Mouse (Mus musculus) megakaryocyte progenitor cell, adult 5-6 weeks (primary cell): ENCODE data around the gene Smim24. TPM values are rescaled to one million over a fixed set of nuclear protein-coding genes. Genes with fewer than 3 reads are reported as not detected.

Experiments
- ATAC-seq: replicated peaks from 2 replicates; pipeline ENCODE4 v1.8.0; 2016; ENCODE audit warnings: mild to moderate bottlenecking, moderate TSS enrichment, inconsistent platforms; ENCODE audit not compliant: poor library complexity
- total RNA-seq, 2 experiments: library from RNA; stranded (forward) in 1 of 2; stranded (reverse) in 1 of 2; fragments of 157-497, 149-512 nt in 1 of 2; fragments of 200-1000 nt in 1 of 2; gene quantifications; 2 replicates each; pipeline versions ENCODE4 v1.2.3 to v1.2.4; 2015 to 2017

Gene Smim24
- total RNA-seq, 2 experiments from 2014 or later, result 7.5 to 31.4 TPM

- no peak for ATAC-seq
Measured at GRCm38 (mm10) chr10:81432169-81432867, 39.5 kb downstream of the Smim24 start.

- peak; percentile 65 for ATAC-seq
Measured at GRCm38 (mm10) chr10:81432868-81433262, 40.0 kb downstream of the Smim24 start.

GRCm38 (mm10) chr10:81433541-81434289 lies 40.9 kb downstream of the Smim24 start:
- ATAC-seq, result peak; percentile 32

DNA sequence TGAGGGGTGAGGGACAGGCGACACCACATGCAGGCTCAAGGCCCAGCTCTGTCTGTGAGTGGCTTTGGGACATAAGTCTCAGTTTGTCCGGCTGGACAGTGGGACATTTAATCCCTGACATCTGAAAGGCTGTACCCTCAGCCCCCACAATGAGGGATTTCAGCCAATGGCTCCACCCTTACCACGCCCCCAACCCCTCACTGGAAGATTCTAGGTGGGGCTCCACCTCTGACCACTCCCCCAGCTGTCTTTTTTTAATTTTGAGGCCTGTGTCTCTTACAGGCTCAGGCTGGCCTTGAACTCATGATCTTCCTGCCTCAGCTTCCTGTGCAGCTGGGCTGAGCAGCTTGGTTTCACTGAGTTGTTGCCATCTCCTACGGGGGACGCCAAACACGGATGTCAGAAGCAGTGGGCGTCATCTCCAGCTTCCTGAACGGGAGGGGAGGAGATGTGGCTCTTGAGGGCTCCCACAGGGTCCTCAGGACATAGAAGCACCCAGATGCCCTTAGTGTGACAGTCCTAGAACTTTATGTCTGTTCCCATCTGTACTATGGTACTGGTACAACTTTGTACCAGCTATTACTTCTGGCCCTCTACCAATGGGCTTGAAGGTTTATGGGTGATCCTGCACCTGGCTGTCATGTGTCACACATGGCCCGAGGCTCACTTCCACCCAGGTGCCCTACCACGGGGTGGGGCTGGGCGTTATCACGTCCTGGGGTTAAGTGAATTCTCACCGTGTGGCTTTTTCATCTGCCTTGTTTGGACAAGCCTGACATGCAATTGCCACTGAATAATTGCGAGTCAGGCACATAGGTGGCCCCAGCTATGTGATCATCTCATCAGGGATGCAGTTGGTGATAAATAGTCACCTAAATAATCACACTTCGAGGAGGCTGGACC lies 41.8 kb downstream of the Smim24 start:
- ATAC-seq, result no peak

DNA sequence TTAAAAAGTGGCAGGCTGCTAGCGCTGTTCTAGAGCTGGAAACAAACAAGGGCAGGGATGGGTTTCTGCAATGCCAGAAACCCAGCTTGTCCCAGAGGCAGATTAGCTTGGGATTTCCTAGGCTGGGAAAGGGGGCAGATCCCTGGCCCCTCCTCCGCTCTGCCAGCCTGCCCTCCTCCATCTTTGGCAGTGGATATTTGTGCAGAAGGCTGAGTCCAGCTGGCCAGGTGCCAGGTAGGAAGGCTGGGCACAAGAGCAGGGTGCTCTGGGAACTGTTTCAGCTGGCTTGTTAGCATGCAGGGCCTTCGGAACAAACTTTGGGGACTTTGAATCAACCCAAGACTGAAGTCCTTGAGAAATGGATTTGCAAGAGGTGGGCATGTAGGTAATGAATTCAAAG lies 42.6 kb downstream of the Smim24 start:
- ATAC-seq, result no peak

GRCm38 (mm10) chr10:81441019-81441418 lies 48.2 kb downstream of the Smim24 start:
- ATAC-seq, result peak; percentile 87

Other genes starting within 250 kb of the Smim24 start
Only the 30 nearest of the 34 such genes appear.
- 15.5 and 17.2 TPM in 2 replicates for gene Dapk3, start 210.0 kb upstream of the Smim24 start, total RNA-seq (2015)
- gene Dapk3, start 210.0 kb upstream of the Smim24 start, total RNA-seq (2017), result 37.2 and 54.7 TPM in 2 replicates
- gene 4930442H23Rik, start 209.2 kb upstream of the Smim24 start, total RNA-seq (2015), result not detected in 2 replicates
- gene 4930442H23Rik, start 209.2 kb upstream of the Smim24 start, total RNA-seq (2017), result not detected in 2 replicates
- gene Nmrk2, start 191.0 kb upstream of the Smim24 start, total RNA-seq (2015), result not detected in 2 replicates
- gene Nmrk2, start 191.0 kb upstream of the Smim24 start, total RNA-seq (2017), result not detected in 2 replicates
- gene Atcay, start 162.2 kb upstream of the Smim24 start, total RNA-seq (2015), result not detected in 2 replicates
- gene Atcay, start 162.2 kb upstream of the Smim24 start, total RNA-seq (2017), result not detected in 2 replicates
- 0.05 TPM in 1 of 2 replicates, not detected in the other for gene Zfr2, start 159.9 kb upstream of the Smim24 start, total RNA-seq (2015)
- 0.17 TPM in 1 of 2 replicates, not detected in the other for gene Zfr2, start 159.9 kb upstream of the Smim24 start, total RNA-seq (2017)
- gene Matk, start 140.1 kb upstream of the Smim24 start, total RNA-seq (2015), result 10.2 and 16.7 TPM in 2 replicates
- gene Matk, start 140.1 kb upstream of the Smim24 start, total RNA-seq (2017), result 32.7 and 33.7 TPM in 2 replicates
- gene Mrpl54, start 126.1 kb upstream of the Smim24 start, total RNA-seq (2015), result 95.1 and 97.1 TPM in 2 replicates
- 155 and 196 TPM in 2 replicates for gene Mrpl54, start 126.1 kb upstream of the Smim24 start, total RNA-seq (2017)
- gene Apba3, start 126.1 kb upstream of the Smim24 start, total RNA-seq (2015), result 15.5 and 20.2 TPM in 2 replicates
- gene Apba3, start 126.1 kb upstream of the Smim24 start, total RNA-seq (2017), result 10.5 and 16.9 TPM in 2 replicates
- gene Tjp3, start 101.5 kb upstream of the Smim24 start, total RNA-seq (2015), result 2.3 TPM in 2 replicates
- gene Tjp3, start 101.5 kb upstream of the Smim24 start, total RNA-seq (2017), result 3.9 and 5.2 TPM in 2 replicates
- gene Pip5k1c, start 100.1 kb upstream of the Smim24 start, total RNA-seq (2015), result 18.9 and 24.6 TPM in 2 replicates
- 32.4 and 37.4 TPM in 2 replicates for gene Pip5k1c, start 100.1 kb upstream of the Smim24 start, total RNA-seq (2017)
- 7.1 and 7.6 TPM in 2 replicates for gene Cactin, start 71.9 kb upstream of the Smim24 start, total RNA-seq (2015)
- gene Cactin, start 71.9 kb upstream of the Smim24 start, total RNA-seq (2017), result 30.8 and 32.7 TPM in 2 replicates
- 0.20 and 0.47 TPM in 2 replicates for gene Tbxa2r, start 64.3 kb upstream of the Smim24 start, total RNA-seq (2015)
- gene Tbxa2r, start 64.3 kb upstream of the Smim24 start, total RNA-seq (2017), result 0.47 TPM in 1 of 2 replicates, not detected in the other
- 0.32 TPM in 1 of 2 replicates, not detected in the other for gene Gipc3, start 49.8 kb upstream of the Smim24 start, total RNA-seq (2015)
- 0.17 TPM in 1 of 2 replicates, not detected in the other for gene Gipc3, start 49.8 kb upstream of the Smim24 start, total RNA-seq (2017)
- gene Hmg20b, start 42.6 kb upstream of the Smim24 start, total RNA-seq (2015), result 24.5 and 29.0 TPM in 2 replicates
- 22.2 and 32.3 TPM in 2 replicates for gene Hmg20b, start 42.6 kb upstream of the Smim24 start, total RNA-seq (2017)
- 6.7 and 7.0 TPM in 2 replicates for gene Mfsd12, start 35.6 kb upstream of the Smim24 start, total RNA-seq (2015)
- gene Mfsd12, start 35.6 kb upstream of the Smim24 start, total RNA-seq (2017), result 12.1 and 12.6 TPM in 2 replicates
- 0.59 and 0.99 TPM in 2 replicates for gene 4930404N11Rik, start 27.2 kb upstream of the Smim24 start, total RNA-seq (2015)
- 0.92 and 2.2 TPM in 2 replicates for gene 4930404N11Rik, start 27.2 kb upstream of the Smim24 start, total RNA-seq (2017)
- 17.1 and 21.7 TPM in 2 replicates for gene Fzr1, start 14.5 kb upstream of the Smim24 start, total RNA-seq (2015)
- 17.3 and 17.8 TPM in 2 replicates for gene Fzr1, start 14.5 kb upstream of the Smim24 start, total RNA-seq (2017)
- 9.3 and 13.7 TPM in 2 replicates for gene Dohh, start 8.6 kb upstream of the Smim24 start, total RNA-seq (2015)
- 36.5 and 52.5 TPM in 2 replicates for gene Dohh, start 8.6 kb upstream of the Smim24 start, total RNA-seq (2017)
- 2.6 and 3.0 TPM in 2 replicates for gene Gm48551, start 8.6 kb upstream of the Smim24 start, total RNA-seq (2015)
- gene Gm48551, start 8.6 kb upstream of the Smim24 start, total RNA-seq (2017), result 0.62 and 1.7 TPM in 2 replicates
- gene Gm48552, start 4.0 kb upstream of the Smim24 start, total RNA-seq (2015), result not detected in 2 replicates
- 0.46 TPM in 1 of 2 replicates, not detected in the other for gene Gm48552, start 4.0 kb upstream of the Smim24 start, total RNA-seq (2017)
- 35.5 and 36.8 TPM in 2 replicates for gene Nfic, start 62.6 kb downstream of the Smim24 start, total RNA-seq (2015)
- gene Nfic, start 62.6 kb downstream of the Smim24 start, total RNA-seq (2017), result 4.0 and 5.0 TPM in 2 replicates
- 0.10 TPM in 1 of 2 replicates, not detected in the other for gene Celf5, start 89.7 kb downstream of the Smim24 start, total RNA-seq (2015)
- not detected in 2 replicates for gene Celf5, start 89.7 kb downstream of the Smim24 start, total RNA-seq (2017)
- 81.2 and 99.2 TPM in 2 replicates for gene Ncln, start 103.3 kb downstream of the Smim24 start, total RNA-seq (2015)
- 85.6 and 101 TPM in 2 replicates for gene Ncln, start 103.3 kb downstream of the Smim24 start, total RNA-seq (2017)
- gene S1pr4, start 107.1 kb downstream of the Smim24 start, total RNA-seq (2015), result 8.3 and 8.9 TPM in 2 replicates
- gene S1pr4, start 107.1 kb downstream of the Smim24 start, total RNA-seq (2017), result 6.2 and 9.5 TPM in 2 replicates
- 29.4 and 31.9 TPM in 2 replicates for gene Gna15, start 131.2 kb downstream of the Smim24 start, total RNA-seq (2015)
- 28.7 and 28.9 TPM in 2 replicates for gene Gna15, start 131.2 kb downstream of the Smim24 start, total RNA-seq (2017)
- gene Gna11, start 152.1 kb downstream of the Smim24 start, total RNA-seq (2015), result 5.4 and 6.0 TPM in 2 replicates
- gene Gna11, start 152.1 kb downstream of the Smim24 start, total RNA-seq (2017), result 7.6 and 10.2 TPM in 2 replicates
- 197 and 225 TPM in 2 replicates for gene Aes, start 166.4 kb downstream of the Smim24 start, total RNA-seq (2015)
- gene Aes, start 166.4 kb downstream of the Smim24 start, total RNA-seq (2017), result 178 and 191 TPM in 2 replicates
- 0.95 and 1.5 TPM in 2 replicates for gene Tle2, start 181.5 kb downstream of the Smim24 start, total RNA-seq (2015)
- gene Tle2, start 181.5 kb downstream of the Smim24 start, total RNA-seq (2017), result 0.08 and 3.5 TPM in 2 replicates
- 15.4 and 18.4 TPM in 2 replicates for gene Tle6, start 208.0 kb downstream of the Smim24 start, total RNA-seq (2015)
- gene Tle6, start 208.0 kb downstream of the Smim24 start, total RNA-seq (2017), result 3.5 and 13.3 TPM in 2 replicates
- gene BC025920, start 213.2 kb downstream of the Smim24 start, total RNA-seq (2015), result 1.2 and 3.1 TPM in 2 replicates
- 1.2 and 2.2 TPM in 2 replicates for gene BC025920, start 213.2 kb downstream of the Smim24 start, total RNA-seq (2017)